Mouse (Mus musculus) adrenal gland, postnatal 4 days (tissue): ENCODE measurements around the gene Ms4a2. TPM values are rescaled to one million over a fixed set of nuclear protein-coding genes. Genes with fewer than 3 reads are reported as not detected.

Source experiments
- DNase-seq, 2 experiments: peaks; one replicate each; pipeline ENCODE4 v3.0.0; 2021 to 2022; ENCODE audit warnings: low spot score in 2 of 2, mixed read lengths in 2 of 2
- long read RNA-seq, 2 experiments: library from polyadenylated mRNA; stranded (forward); transcript quantifications; one replicate each; pipeline ENCODE4 v2.0.0; 2021
- total RNA-seq, 2 experiments: library from RNA; stranded (reverse); gene quantifications; 2 replicates each; pipeline ENCODE4 v1.2.3; 2021

The Ms4a2 gene
- under 1 TPM; 0.20 to 0.98 TPM for total RNA-seq
- long read RNA-seq, experiment 1, result 0 reads
- long read RNA-seq, experiment 2, partial matches to known transcripts, result 0 of 1 reads
- long read RNA-seq, experiment 2, other reads (novel, unspliced or antisense), result 1 of 1 reads

DNA sequence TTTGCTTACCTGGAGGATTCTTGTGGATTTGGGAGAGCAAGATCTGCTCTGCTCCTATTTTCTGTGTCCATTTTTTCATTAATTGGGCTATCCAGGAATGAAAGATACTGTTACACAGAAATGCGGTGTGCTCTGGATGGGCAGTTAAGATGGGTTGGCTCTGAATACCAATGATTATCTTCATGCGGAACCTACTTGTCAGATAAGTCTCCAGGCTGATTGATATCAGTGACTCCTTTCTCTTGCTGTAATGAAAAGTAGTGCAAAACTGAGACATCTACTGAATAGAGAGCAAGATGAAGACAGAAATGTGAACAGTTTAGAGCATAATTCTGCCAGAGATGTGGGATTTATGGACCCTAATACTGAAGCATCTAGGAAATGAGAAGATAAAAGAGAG is at the start of gene Ms4a2:
Gene Ms4a2 (minus strand): TSS at position 169 of the 400 bp plus-strand sequence.
- no peak for DNase-seq

DNA sequence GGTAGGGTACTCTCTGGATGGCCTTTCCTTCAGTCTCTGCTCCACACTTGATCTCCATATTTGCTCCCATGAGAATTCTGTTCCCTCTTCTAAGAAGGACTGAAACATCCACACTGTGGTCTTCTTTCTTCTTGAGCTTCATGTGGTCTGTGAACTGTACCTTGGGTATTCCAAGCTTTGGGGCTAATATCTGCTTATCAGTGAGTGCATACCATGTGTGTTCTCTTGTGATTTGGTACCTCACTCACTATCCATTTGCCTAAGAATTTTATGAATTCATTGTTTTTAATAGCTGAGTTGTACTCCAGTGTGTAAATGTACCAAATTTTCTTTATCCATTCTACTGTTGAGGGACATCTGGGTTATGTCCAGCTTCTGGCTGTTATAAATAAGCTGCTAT is 38.0 kb upstream of the Ms4a2 start:
- no peak for DNase-seq

DNA sequence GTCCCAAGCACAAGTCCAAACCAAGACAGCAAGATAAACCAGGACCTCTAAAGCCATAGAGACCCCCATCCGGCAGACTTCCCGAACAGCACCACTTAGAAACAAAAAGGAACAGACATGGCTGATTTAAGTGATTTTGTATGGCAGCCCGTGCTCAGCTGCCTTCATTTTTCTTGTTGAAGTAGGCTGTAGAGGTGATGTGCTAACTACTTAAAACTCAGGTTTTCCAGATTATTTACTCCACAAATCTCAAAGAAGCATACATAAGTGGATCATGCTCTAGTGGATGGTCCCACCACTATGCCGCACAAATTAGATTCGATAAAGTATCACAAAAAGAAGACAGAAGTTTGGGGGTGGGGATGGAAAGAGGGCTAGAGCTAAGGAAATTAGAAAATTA is 36.9 kb upstream of the Ms4a2 start, which contains the start of gene Oosp2:
Gene Oosp2 (minus strand): TSS at position 101 of the 400 bp plus-strand sequence.
- no peak for DNase-seq

DNA sequence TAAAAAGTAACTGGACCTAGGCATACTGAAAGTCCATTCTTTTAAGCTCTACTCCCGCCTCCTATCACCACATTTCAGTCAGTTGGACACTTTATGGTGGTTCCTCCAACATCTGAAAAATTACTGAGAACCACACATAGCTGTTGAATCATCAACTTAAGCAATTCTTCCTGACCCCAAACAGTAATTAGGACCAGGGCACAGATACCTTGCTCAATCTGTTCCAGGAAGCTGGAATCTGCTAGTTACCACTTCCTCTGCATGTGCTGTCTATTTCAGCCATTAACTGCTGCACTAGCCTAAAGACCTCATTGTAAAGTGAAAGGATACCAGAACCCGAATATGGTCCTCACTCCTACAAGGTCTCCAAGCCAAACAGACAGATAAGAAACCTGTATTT is 35.6 kb upstream of the Ms4a2 start:
- DNase-seq, result no peak

DNA sequence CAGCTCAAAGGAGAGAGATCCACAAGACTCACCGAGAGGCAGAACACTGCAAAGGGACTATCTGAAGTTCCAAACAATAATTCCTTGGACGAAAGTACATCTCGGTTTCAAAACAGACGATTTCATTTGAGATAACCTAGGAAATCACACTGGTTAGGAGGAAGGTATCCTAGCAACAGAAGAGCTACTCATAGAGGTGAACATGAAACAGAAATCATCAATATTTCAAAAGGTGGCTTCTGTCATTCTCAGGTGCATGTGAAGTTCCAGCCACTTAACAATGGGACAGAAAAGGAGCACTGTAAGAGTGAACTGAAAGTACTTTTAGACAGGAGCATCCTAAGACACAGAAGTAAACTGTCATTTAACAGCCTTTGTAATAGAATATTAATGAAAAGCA is 26.0 kb upstream of the Ms4a2 start:
- DNase-seq, result no peak

DNA sequence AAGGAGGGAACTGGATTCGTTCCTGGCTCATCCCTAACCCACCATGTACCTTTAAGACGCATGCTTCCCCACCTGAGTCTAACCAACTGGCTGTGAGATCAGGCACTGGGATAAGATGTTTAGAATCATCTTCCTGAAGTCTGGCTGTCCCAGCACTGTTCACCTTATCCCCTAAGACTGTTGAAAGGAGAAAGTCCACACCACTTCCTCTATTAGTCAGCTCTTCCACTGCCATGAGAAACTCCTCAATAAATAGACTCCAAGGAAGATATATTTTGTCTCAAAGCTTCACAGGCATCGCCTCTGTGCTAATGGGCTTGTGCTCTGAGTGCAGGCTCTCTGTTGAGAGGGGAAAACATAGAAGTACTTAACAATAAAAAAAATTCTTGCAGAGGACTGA is 22.6 kb upstream of the Ms4a2 start:
- no peak for DNase-seq

DNA sequence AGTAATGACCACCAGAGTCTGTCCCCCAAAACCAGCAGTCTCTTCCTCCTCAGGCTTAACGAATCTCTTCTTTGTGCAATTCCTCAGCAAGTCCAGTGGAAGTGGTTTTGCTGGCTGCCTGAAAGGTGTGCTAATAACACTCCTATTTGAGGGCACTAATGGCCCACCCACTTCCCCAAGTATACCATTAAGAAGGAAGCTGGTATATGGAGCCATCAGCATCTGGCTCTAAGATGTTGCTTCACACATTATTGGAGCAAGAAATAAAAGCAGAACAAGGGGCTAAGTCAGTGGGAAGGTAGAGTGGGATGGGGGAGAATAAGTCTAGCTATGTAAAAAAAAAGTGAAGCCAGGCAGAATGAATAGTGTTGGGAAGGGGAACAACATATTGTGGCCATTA is 17.2 kb upstream of the Ms4a2 start, which contains the start of gene Ms4a3:
Gene Ms4a3 (minus strand): TSS at position 120 of the 400 bp plus-strand sequence.
- no peak for DNase-seq

DNA sequence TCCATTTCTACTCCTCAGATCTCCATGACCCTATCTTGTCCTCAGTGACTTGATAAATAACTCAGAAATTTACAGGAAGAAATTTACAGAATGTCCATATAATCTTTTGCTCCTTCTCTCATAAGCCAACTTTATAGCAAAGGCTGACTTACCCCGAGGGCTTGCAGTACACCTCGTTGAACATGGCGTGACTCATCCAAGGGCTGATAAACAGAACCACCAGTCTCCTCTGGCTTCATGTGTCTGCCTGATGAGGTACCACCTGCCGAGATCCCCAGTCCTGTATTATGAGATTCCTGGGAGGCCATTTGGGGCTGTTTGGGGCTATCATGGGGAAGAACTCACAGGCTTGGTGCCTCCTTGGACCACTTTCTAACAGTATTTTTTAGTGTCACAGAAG is 15.5 kb upstream of the Ms4a2 start:
- DNase-seq, result no peak

DNA sequence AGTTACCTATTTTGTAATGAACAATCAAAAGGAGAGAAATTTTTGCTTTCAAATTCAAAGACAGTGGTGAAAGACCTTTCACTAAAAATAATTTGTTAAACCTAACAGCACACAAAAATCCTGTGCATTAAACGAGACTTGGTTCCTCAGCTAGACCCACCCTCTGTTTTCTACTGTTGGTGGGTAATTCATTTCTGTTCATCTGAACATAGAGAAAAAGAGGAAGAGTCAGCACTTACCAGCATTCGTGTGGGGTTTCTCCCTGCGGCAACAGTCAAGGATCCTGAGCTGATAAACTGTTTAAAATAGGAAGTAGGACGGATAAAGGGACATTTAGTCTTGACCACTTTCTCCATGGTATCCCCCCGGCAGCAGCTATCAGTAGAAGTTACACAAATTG is 12.1 kb upstream of the Ms4a2 start:
- no peak for DNase-seq

DNA sequence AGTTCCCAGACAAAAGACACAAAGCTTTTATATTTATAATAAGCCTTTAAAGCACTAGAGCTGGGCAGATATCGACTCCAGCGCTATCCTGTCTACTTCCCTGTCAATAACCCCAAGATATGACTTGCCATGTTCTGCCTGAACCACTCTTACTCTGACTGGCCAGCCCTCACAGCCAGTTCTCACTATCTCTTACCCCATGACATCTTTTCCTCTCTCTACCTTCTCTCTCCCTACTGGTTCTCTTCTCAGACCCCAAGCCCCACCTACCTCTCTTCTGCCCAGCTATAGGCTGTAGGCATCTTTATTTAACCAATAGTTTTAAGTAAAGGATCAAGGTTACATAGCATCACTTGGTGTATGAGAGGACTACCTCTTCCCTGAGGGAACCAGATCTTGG is 10.8 kb upstream of the Ms4a2 start:
- no peak for DNase-seq

DNA sequence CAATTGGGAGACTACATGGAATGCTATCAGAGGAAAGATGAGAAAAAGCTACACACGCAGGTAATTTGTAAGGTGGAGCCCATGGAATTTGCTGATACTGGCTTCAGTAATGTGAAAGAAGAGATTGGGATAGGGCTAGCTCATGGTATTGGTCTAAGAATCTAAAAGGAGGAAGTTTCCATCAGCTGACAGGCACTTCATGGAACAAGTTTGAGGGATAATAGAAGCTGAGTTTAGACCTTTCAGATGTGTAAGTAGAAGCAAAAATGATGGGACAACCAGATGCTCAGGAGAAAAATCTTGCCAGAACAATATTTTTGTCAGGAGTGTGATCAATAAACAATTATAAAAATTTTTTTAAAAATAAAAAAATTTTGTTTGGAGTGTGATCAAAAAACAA is 10.2 kb upstream of the Ms4a2 start:
- DNase-seq, result no peak

DNA sequence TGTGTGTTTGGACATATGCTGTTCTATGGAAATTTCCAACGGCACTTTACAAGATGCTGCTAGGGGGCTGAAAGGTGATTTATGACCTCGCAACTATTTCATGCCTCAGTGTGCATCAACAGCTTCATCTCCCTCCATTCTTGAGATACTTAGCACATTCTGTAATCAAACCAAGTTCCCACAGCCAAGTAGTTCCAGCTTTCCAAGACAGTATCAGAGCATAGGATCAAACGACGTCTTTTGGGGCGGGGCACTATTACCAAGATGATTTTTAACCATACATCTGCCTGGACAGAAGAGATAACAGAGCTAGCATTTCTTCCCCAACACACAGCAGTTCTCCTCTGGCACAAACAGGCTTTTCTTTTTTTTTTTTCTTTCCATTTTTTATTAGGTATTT is 1.7 kb upstream of the Ms4a2 start:
- no peak for DNase-seq

DNA sequence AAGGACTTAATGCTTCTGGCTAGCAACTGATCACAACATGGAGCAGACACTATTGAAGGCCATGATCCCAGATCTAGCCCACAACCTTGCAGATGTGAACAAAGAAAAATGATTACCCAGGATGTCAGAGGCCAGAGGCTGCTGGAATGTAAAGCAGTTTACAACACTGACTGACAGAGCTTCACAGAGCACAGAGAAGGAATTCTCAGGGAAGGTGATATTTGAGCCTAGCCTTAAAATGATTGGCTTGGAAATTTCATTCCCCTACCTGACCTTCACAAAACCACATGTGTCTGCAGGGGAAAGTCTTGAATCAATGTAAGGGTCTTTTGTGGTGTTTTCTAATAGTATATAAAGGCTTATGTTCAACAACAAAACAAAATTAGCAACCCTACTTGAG is 1.3 kb upstream of the Ms4a2 start:
- no peak for DNase-seq

DNA sequence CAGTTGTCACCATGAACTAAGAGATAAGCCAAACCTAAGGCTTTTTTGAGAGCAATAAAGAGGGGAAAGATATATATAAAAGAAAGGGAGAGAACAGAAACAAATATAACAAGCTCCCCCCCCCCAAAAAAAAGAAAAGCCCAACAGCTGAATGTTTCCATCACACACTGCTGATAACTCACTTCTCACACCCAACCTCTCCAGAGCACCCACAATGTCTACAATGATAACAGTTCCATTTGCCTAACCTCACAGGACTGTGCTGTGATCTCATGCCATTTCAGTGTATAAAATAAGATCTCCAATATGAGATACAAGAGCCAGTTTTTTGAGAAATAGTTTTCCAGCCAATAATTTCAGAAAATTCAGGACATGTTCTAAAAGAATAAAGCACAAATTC is 5.5 kb downstream of the Ms4a2 start:
- no peak for DNase-seq

DNA sequence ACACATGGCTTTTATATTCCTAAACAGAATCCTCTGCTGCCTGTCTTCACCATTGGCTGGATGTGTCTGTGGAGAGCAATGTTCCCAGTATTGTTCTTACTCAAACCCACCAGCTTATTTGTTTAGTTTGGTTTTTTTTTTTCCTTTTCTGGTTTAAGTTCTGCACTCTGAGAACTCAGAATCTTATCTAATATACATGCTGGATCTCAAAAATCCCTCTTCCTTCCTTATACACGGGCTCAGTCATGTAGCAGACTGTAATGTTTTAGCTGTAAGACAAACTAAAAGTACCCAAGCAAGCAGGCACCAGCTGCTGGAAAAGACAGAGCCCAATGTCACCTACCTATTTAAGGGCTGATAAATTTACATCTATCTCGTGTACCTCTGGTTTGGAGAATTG is 8.7 kb downstream of the Ms4a2 start:
- no peak for DNase-seq

DNA sequence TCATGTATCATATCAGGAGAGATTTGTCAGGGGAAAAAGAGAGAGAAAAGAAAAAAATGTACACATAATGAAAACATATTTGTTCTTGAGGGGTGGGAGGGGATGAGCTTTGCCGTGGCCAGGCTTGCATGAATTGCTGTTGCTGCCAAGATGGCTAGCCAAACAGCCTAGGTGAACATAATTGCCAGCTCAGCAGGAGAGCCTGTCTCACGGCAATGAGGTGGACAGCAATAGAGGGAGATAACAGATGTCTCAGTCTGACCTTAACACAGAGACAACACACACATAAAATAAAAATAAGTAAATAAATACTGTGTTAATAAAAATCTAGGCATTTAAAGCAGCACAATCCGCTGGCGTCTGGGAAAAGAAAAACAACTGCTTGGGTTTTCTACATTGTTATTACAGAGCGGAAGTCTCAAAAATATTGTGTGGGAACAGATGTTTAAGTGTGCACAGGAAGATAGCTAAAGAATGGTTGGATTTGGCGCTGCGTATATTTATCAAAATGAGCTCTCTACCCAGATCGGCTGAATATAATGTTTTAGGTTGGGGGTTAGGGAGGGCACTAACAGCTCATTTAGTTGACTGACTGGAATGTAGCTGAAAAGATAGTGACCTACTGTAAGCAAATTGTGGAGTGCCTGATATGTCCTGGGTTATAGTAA is 9.6 kb downstream of the Ms4a2 start:
- no peak for DNase-seq

DNA sequence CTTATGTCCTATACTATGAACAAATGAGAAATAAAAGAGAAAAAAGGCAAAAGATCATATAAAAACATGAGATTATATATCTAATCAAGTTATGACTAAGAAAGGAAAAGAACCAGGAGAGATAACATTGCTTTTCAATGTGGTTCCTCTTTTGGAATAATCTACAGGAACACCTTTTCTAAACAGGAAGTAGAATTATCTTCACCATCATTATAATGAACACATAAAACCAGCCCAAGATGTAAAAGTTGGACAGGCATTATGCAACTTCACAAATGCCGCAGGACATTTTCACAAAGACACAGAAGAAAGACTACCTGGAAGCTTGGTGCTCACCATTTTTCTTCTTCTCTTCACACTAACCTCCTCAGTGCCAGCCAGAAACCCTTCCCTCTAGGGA is 10.4 kb downstream of the Ms4a2 start:
- no peak for DNase-seq

DNA sequence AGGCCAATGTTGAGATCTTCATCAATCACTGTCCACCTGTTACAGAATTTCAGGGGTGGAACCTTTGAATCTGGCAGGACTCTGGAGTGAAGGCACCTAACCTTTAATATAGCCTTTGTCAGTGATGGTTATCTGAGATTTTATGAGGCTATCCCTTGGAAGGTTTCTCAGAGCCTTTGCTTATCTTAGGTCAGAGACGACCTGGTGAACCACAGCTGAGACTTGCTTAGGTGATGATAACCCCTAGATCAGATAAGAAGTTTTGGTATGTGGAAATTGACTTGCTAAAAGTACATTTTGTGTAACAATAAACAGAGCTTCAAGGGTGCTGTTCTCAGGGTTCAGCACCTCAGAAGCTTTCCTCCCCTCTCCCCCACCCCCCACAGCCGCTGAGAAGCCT is 11.2 kb downstream of the Ms4a2 start:
- no peak for DNase-seq

DNA sequence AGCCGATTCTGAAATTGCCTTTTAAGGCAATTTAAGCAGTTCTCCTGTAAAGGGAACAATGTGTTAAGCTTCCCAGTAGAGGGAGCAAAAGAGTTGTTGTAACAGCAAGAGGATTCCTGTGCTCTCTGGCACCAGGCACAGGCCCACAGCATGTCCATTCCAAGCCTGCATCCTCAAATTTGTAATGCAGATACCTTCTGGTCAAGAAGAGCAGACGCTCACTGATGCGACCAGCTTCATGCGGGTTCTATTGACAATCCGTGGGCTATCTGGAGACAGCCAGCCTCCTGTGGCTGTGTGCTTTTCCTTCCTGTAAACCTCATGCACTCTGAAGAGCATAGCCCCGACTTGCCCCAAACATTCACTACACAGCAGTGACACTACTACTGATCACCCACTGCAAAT is 12.0 kb downstream of the Ms4a2 start:
- DNase-seq, result no peak

DNA sequence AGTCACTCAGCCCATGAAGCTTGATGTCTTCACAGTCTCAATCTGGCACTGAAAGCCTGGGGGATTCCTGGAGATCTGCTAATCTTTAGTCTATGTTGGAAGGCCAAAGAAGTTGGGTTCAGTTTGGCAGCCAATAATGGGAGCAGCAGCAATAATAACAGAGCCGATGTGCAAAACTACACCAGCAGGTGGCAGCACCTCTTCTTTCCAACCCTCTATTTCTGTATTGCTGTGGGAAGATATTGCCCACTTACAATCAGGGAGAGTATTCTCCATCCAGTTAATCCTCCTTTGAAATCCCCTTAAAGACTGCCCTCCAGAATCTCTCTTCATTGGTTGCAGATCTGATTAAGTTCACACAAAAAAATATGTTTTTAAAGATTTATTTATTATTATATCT is 15.3 kb downstream of the Ms4a2 start:
- DNase-seq, result no peak

DNA sequence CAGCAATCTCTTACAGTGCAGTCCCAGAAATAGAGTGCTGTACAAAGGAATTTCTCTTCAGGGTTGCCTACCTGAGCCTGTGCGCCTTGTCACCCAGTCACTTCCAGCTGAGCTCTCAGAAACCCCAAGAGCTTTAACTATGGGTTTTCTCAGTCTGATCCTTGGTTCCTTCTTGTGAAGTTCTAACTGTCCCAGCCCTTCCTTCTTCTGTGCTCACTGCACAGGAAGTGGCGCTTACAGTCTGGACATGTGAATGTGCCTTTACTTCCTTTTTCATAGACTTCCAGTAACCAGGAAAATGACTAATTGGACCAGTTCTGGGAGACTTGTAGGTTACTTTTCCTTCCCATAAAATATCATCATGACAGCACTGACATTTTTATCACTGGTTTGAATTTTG is 18.9 kb downstream of the Ms4a2 start, which contains the start of gene Ms4a6d:
Gene Ms4a6d (minus strand): TSS at position 247 of the 400 bp plus-strand sequence.
- no peak for DNase-seq

DNA sequence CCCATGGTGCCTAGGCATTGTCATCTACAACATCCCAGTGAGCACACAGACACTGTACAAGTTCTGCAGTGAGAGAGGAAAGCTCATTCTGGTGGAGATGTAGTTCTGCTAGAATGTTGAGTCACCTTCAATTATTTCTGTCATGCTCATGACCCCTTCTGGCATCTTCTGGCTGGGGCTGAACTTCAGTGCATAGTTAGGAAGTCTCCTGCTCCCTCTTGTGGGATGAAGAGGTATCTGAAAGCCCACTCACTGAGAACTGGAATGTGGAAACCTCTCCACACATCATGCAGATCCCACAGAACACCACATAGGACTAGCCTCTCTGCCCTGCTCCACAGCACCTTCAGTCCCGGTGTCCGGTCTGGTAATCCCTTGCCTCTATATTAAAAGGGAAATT is 21.5 kb downstream of the Ms4a2 start:
- DNase-seq, result no peak

DNA sequence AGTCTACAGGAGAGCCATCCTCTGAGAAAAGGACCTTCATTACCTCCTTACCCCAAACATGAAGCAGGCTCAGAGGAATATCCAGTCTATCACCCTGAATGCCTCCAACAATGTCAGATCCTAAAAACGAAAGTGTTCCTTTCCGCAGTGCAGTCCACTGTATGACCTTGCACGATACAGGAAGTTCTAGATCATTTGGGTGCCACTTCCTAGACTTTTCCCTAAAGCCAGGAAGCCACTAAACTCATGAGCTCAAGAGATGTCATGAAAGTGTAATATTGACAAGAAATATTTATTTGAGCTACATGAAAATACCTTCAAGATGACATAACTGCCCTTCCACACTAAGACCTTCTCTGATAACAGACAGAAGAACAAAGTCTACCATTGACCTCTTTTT is 22.2 kb downstream of the Ms4a2 start:
- DNase-seq, result no peak
